Mouse (Mus musculus) brain, embryonic 14.5 days (tissue): Measurements from ENCODE around the gene Sav1.

Source experiments
- CTCF ChIP-seq: fragments of 200-500 bp; IDR thresholded peaks from 2 replicates; pipeline ENCODE4 v1.5.1; 2012; ENCODE audit warnings: inconsistent platforms, mild to moderate bottlenecking, moderate library complexity, borderline replicate concordance; ENCODE audit not compliant: insufficient read depth, insufficient read length; ENCODE audit errors: extremely low read depth
- POLR2A ChIP-seq: fragments of 200-500 bp; IDR thresholded peaks from 2 replicates; pipeline ENCODE4 v1.6.1; 2012; ENCODE audit warnings: mild to moderate bottlenecking, inconsistent platforms, borderline replicate concordance; ENCODE audit not compliant: poor library complexity, insufficient read depth, insufficient read length, severe bottlenecking; ENCODE audit errors: extremely low read depth

DNA sequence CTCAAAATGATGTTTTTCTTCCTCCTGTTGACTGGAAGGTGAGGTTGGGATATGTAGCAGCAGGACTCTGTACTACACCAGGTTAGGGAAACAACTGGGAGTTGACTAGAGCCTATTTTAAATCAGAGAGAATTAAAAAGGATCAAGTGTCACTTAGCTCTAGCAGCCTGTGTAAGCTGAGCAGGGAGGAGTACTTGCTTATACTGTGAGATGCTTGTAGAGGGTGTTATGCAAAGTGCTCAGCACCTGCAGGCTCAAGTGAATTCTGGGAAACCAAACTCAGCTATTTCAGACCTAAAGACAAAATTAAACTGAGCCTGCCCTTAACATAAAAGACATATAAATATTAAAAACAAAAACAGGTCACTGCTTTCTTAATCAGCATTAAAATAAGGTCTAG, 13.1 kb downstream of the Sav1 start:
- TF ChIP-seq POLR2A: no peak
- no peak for TF ChIP-seq CTCF
